Mouse (Mus musculus) hindbrain, embryonic 14.5 days (tissue): ENCODE measurements around the gene Itga9. TPM values are rescaled to one million over a fixed set of nuclear protein-coding genes. Genes with fewer than 3 reads are reported as not detected.

Experiments
- ATAC-seq: fragments of 200-750 bp; cut with Nextera tagmentation; 2 replicates; pipeline ENCODE4 v1.8.0; 2017; ENCODE audit warnings: moderate number of reproducible peaks, mild to moderate bottlenecking, moderate TSS enrichment, moderate library complexity; ENCODE audit not compliant: low FRiP score
- DNase-seq: peaks from one replicate; pipeline ENCODE4 v3.0.0-alpha.2; 2015; ENCODE audit warnings: low spot score
- H3K27ac ChIP-seq: fragments of 300-500 bp; sonication (generic); 2 replicates; pipeline ENCODE4 v1.5.1; 2014; ENCODE audit warnings: mild to moderate bottlenecking, moderate library complexity
- H3K27me3 ChIP-seq: fragments of 300-500 bp; sonication (generic); 2 replicates; pipeline ENCODE4 v1.6.1; 2014; ENCODE audit warnings: mild to moderate bottlenecking, low read length, mixed read lengths; ENCODE audit not compliant: control insufficient read depth, insufficient read depth
- H3K36me3 ChIP-seq: fragments of 300-500 bp; sonication (generic); replicated peaks from 2 replicates; pipeline ENCODE4 v1.6.1; 2014; ENCODE audit not compliant: control insufficient read depth, insufficient read depth
- H3K4me1 ChIP-seq: fragments of 300-500 bp; sonication (generic); replicated peaks from 2 replicates; pipeline ENCODE4 v1.6.1; 2014; ENCODE audit warnings: antibody characterized with exemption, low read length, mixed read lengths; ENCODE audit not compliant: control insufficient read depth, insufficient read depth
- H3K4me2 ChIP-seq: fragments of 300-500 bp; sonication (generic); replicated peaks from 2 replicates; pipeline ENCODE4 v1.6.1; 2014; ENCODE audit warnings: mild to moderate bottlenecking, moderate library complexity
- H3K4me3 ChIP-seq: fragments of 300-500 bp; sonication (generic); replicated peaks from 2 replicates; pipeline ENCODE4 v1.5.1; 2014; ENCODE audit warnings: mild to moderate bottlenecking, low read length
- H3K9ac ChIP-seq: fragments of 300-500 bp; sonication (generic); 2 replicates; pipeline ENCODE4 v1.6.1; 2014
- H3K9me3 ChIP-seq: fragments of 300-500 bp; sonication (generic); 2 replicates; pipeline ENCODE4 v1.6.1; 2016; ENCODE audit warnings: low read length; ENCODE audit not compliant: control insufficient read depth
- WGBS: fragments of 180-500 bp; shearing (Covaris S2); extraction: QIAGEN DNeasy Blood & Tissue Kit; methylation state at CpG from one replicate; pipeline ENCODE4 v1.1.7; 2014; 5-methylcytosine and 5-hydroxymethylcytosine counted together
- polyA plus RNA-seq: library from polyadenylated mRNA; unstranded; fragments of >200 nt; fragmentation: Nextera tagmentation; extraction: Ambion mirVana; gene quantifications from 2 replicates; pipeline ENCODE4 v1.2.1, GENCODE M21; 2014

Itga9 gene
- polyA plus RNA-seq, 1 experiment from 2014 or later, result 4.4 TPM

DNA sequence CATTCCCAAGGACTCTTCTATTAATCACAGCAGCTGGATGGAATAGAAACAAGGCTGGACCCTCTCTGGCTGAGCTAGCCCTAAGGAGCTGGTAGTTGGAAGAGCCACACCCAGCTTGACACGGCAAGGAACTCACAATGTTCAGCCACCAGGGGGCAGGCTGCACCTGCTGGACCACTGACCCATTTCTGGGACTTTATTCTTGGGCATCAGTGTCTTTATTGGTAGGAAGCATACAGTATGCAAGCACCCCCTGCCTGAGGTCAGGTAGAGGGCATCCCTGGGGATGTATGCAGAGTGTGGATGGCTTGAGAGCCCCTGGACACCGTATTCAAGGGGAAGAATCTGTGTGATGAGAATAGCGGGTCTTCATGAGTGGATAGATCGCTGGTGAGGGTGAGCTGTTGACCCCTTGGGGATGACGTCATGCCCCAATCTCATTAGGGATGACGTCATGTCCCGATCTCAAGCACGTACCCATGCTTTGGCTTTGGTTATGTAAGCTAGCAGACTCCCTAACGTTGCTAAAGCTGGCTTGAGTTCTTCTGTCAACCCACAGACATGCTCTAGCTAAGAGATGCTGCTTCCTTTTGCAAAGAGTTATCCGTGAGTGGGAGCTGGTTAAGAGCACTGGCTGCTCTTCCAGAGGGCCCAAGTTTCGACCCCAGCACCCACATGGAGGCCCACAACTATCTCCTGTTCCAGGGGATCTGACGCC is 314.5 kb downstream of the Itga9 start:
- no peak for ATAC-seq
- Histone ChIP-seq H3K9me3 (no peaks in the 10 kb centered on the region), H3K4me2 (no peak overlapping the region), H3K9ac (no peak overlapping the region), H3K4me3 (no peak overlapping the region), H3K4me1 (peaks cover 11% of the 10 kb centered on the region; the same call in 1 of the 2 replicates), H3K27me3 (no peaks in the 10 kb centered on the region), H3K27ac (no peak overlapping the region), H3K36me3 (no peaks in the 10 kb centered on the region)
- 50% methylated on average over 12 of the region's 12 CpGs for WGBS
- DNase-seq, result peak; percentile 75

DNA sequence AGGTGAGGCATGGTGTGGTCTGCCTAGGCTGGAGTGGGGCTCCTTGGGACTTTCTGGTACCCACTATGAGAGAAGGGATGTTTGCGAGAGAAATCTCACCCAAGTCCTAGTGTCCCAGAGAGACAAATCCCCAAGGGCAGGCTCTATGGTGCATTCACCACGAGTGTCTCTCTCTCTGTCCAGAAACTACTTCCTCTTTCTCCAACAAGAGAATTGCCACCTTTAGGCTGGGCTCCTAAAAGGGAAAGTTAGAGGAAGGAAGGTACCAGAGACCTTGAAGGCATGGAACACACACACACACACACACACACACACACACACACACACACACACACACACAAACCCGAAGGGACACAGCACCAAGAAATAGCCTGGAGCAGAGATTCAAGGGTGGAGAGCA is 315.4 kb downstream of the Itga9 start:
- peaks cover 11% of the 10 kb centered on the region; the same call in 1 of the 2 replicates for H3K4me1 ChIP-seq
- no peak overlapping the region for H3K9ac ChIP-seq
- no peak overlapping the region for H3K4me3 ChIP-seq
- ATAC-seq (no peak), DNase-seq (no peak)
- H3K27me3 ChIP-seq, result no peaks in the 10 kb centered on the region
- H3K36me3 ChIP-seq, result no peaks in the 10 kb centered on the region
- no peak overlapping the region for H3K4me2 ChIP-seq
- no peak overlapping the region for H3K27ac ChIP-seq
- no peaks in the 10 kb centered on the region for H3K9me3 ChIP-seq
- 79% methylated on average over 3 of the region's 3 CpGs for WGBS

DNA sequence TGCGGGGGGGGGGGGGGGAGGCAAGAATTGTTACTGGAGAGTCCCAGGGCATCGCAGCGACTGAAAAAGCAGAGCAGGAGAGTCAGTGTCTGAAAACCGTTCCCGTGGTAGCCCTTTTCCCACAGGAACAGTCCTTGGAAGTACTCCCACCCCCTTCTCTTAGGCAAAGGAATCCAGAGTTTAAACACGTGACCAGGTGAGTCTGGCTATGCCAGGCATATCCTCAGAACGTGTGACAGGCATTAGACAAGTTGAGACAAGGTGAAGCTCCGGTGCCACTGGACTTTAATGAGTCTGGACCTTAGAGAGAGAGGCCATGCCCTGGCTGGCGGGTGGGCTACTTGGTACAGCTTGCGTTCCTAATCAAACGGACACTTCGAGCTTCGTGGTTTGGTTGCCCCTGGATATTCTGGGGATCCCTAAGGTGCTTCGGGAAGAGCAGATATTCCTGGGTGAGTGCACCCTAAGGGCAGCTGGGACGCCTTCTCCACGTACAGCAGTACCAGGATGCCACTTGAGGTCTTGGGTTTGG is 318.1 kb downstream of the Itga9 start:
- 15% methylated on average over 16 of the region's 16 CpGs for WGBS
- H3K4me3 ChIP-seq, result peak overlapping the region; percentile 82
- no peaks in the 10 kb centered on the region for H3K9me3 ChIP-seq
- no peaks in the 10 kb centered on the region for H3K27me3 ChIP-seq
- DNase-seq, result no peak
- no peak for ATAC-seq
- no peaks in the 10 kb centered on the region for H3K36me3 ChIP-seq
- peaks cover 28% of the 10 kb centered on the region for H3K4me1 ChIP-seq
- 0 out of 2 replicates have a peak overlapping the region, but pooled peaks have one; percentile 16 for H3K9ac ChIP-seq
- H3K27ac ChIP-seq, result no peak overlapping the region
- H3K4me2 ChIP-seq, result peak overlapping the region; percentile 93

DNA sequence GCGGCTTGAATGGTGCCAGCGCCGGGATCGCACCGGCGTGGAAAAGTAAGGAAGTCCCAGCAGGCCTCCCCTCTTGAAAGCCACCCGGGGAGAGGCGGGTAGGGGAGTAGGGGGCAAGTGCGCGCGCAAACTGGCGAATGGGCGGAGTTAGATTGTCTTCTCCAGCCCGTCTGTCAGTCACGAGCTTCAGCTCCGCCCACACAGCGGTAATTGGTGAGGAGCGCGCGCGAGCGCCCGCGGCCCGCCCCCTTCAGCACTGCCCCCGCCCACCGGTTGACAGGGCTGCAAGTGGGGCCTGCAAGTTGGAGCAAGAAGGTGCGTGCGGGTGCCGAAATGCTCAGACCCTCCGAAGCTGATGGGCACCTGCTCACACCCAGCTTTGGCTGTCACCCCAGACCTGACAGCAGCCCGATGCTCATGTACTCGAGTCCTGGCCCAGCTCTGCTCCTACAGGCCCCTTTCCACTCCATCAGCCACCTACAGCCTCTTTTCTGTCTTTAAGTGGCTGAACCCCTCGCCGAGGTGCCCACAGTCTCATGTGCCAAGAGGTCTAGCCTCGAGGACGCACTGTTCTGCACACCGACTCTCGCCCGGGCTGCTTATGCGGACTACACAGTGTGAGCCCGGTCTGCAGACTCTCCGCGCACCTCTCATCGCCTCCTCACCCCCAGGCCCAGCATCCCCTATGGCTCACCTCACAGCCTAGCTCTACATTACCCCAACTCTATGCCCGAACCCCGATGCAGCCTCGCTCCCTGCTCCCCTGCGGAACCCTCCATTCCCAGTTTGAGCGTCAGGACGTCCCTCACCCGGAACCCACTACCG is 319.0 kb downstream of the Itga9 start:
- H3K9me3 ChIP-seq, result no peaks in the 10 kb centered on the region
- whole genome bisulfite sequencing, result under 1% methylated on average over 52 of the region's 53 CpGs
- peak overlapping the region; percentile 83 for H3K27ac ChIP-seq
- H3K36me3 ChIP-seq, result no peaks in the 10 kb centered on the region
- DNase-seq (peak; percentile 88), ATAC-seq (peak; percentile 89)
- peaks cover 22% of the 10 kb centered on the region for H3K4me1 ChIP-seq
- no peaks in the 10 kb centered on the region for H3K27me3 ChIP-seq
- H3K9ac ChIP-seq, result peak overlapping the region; percentile 90
- H3K4me2 ChIP-seq, result peak overlapping the region; percentile 93
- peak overlapping the region; percentile 82 for H3K4me3 ChIP-seq

DNA sequence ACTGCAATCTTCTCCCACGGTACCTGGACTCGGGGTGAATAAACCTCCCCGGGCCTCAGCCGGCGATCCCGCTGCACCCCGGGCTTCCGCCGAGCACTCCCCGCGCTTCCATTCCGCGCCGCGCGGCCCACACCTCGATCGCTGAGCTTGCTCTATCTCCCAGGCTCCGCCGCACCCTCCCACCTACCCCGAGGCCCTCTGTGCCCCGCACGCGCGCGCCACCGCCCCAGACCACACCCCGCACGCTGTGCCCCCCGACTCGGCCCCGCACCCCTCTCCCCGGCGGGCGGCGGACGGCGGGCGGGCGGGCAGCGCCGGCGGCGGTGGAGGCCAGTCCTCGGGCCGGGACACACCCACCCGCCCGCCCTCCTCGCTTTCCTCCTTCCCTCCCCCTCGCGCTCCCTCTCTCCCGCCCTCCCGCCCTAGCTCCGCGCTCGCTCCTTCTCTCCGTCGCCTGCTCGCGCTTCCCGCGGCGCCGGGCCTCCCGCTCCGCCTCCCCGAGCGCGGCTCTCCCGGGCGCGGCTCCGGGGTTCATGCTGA is 319.7 kb downstream of the Itga9 start, which contains the start of gene Ctdspl:
Gene Ctdspl (plus strand): TSS at position 343 of the 540 bp plus-strand sequence.
- peak; percentile 60 for ATAC-seq
- Histone ChIP-seq H3K9ac (peak within 1 kb of the TSS; percentile 90), H3K36me3 (no peaks in the 10 kb centered on the region), H3K9me3 (no peaks in the 10 kb centered on the region), H3K27me3 (no peaks in the 10 kb centered on the region), H3K27ac (peak within 1 kb of the TSS; percentile 83), H3K4me3 (peak within 1 kb of the TSS; percentile 82), H3K4me1 (peaks cover 22% of the 10 kb centered on the region), H3K4me2 (peak within 1 kb of the TSS; percentile 93)
- WGBS, result 0% methylated on average over 39 of the region's 73 CpGs
- DNase-seq, result peak; percentile 46

DNA sequence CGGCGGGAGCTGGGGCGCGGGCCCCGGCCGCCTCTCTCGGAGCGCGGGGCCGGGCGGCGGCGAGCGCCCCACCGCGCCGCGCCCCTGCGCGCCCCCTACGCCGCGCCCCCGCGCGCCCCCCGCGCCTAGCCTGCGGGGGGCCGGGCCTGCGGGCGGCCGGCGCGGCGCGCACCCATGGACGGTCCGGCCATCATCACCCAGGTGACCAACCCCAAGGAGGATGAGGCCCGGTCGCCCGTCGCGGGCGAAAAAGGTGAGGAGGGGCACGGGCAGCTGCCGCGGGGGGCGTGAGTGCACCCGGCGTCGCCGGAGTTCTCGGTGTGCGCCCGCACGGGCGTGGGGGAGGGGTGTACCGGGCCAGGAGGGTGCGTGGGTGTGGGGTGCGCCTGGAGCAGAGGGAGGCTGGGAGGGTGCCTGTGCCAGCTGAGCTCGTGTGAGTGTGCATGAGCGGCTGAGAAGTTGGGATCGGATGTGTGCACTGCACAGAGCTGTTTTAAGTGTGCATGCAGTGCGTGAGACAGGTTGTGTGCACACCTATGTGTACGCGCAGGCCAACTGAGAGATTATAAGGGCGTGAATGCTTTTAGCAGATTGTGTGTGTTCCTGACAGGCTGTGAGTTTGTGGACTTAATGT is 320.3 kb downstream of the Itga9 start:
- ATAC-seq, result peak; percentile 24
- peak overlapping the region; percentile 83 for H3K27ac ChIP-seq
- 4% methylated on average over 45 of the region's 68 CpGs for WGBS

DNA sequence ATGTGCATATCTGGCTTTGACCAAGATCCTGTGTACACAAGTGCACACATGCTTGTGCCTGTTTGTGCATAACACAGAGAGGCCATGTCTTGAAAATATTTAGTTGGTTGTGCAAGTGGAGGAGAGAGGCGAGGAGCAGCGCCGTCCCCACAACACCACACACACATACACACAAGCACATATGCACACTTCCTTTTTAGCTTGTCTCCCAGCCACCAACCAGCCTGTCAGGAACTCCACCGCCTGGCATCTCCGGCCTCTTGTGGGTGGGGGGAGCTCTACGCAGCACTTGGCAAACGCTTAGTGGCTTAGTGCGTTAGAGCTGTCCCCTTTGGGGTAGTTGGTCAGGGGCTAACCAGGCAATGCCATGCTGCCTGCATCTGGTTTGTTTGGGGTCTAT is 321.0 kb downstream of the Itga9 start:
- H3K4me3 ChIP-seq, result peak overlapping the region; percentile 82
- peak overlapping the region; percentile 93 for H3K4me2 ChIP-seq
- H3K9ac ChIP-seq, result peak overlapping the region; percentile 90
- no peaks in the 10 kb centered on the region for H3K9me3 ChIP-seq
- H3K4me1 ChIP-seq, result peaks cover 22% of the 10 kb centered on the region
- WGBS, result 40% methylated on average over 8 of the region's 8 CpGs
- 0 out of 2 replicates have a peak overlapping the region, but pooled peaks have one; percentile 83 for H3K27ac ChIP-seq
- no peak for ATAC-seq
- DNase-seq, result no peak
- H3K36me3 ChIP-seq, result no peaks in the 10 kb centered on the region
- H3K27me3 ChIP-seq, result no peaks in the 10 kb centered on the region

More for the DNA sequence above, 320.3 kb downstream of the Itga9 start:
- Histone ChIP-seq H3K4me1 (peaks cover 22% of the 10 kb centered on the region), H3K4me2 (peak overlapping the region; percentile 93), H3K9me3 (no peaks in the 10 kb centered on the region), H3K36me3 (no peaks in the 10 kb centered on the region), H3K27me3 (no peaks in the 10 kb centered on the region), H3K9ac (peak overlapping the region; percentile 90), H3K4me3 (peak overlapping the region; percentile 82)
- peak; percentile 36 for DNase-seq

DNA sequence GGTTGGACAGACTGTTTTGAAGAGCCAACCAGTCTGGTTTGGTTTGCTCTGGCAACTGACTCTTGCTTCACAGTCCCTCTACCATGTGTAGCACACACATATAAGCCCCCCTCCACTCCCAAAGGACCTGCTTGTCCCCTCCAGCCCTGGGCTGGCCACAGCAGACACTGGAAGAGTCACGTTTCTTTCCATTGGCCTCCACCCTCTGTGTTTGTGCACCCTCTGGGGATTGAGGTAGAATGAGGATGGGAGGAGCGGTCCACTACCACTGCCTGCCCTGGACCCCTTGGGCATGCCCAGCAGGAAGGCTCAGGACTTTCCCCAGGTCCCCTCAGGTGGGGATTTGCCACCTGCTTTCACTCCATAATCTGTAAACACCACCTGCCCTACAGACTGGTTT is 321.5 kb downstream of the Itga9 start:
- H3K36me3 ChIP-seq, result no peaks in the 10 kb centered on the region
- no peak for DNase-seq
- peak overlapping the region; percentile 90; the same call in 1 of the 2 replicates for H3K9ac ChIP-seq
- H3K9me3 ChIP-seq, result no peaks in the 10 kb centered on the region
- H3K4me3 ChIP-seq, result peak overlapping the region; percentile 82; the same call in 1 of the 2 replicates
- H3K4me1 ChIP-seq, result peaks cover 22% of the 10 kb centered on the region
- peak overlapping the region; percentile 93 for H3K4me2 ChIP-seq
- no peak overlapping the region for H3K27ac ChIP-seq
- no peak for ATAC-seq
- H3K27me3 ChIP-seq, result no peaks in the 10 kb centered on the region
- 47% methylated on average over 2 of the region's 2 CpGs for WGBS
